Mouse (Mus musculus) neural tube, embryonic 10.5 days (tissue): ENCODE data around the gene Dpp9.

Experiments used
- DNase-seq: peaks from one replicate; pipeline ENCODE4 v3.0.0-alpha.2; 2017; ENCODE audit warnings: low spot score; ENCODE audit errors: extremely low spot score

Gene Dpp9

GRCm38 (mm10) chr17:56183658-56184103, 35.0 kb downstream of the Dpp9 start, which contains the start of gene Mydgf:
Gene Mydgf (minus strand): TSS chr17:56183920.
- peak; percentile 92 for DNase-seq

GRCm38 (mm10) chr17:56182975-56183657, 35.6 kb downstream of the Dpp9 start:
- DNase-seq: peak; percentile 24

GRCm38 (mm10) chr17:56175416-56175815, 43.3 kb downstream of the Dpp9 start:
- DNase-seq: no peak

- no peak for DNase-seq
Measured at GRCm38 (mm10) chr17:56173401-56174046, 45.2 kb downstream of the Dpp9 start.

- DNase-seq: no peak
Measured at GRCm38 (mm10) chr17:56171881-56172280, 46.8 kb downstream of the Dpp9 start.

- no peak for DNase-seq
Measured at GRCm38 (mm10) chr17:56171456-56171855, 47.2 kb downstream of the Dpp9 start.

- DNase-seq: peak; percentile 44
Measured at GRCm38 (mm10) chr17:56170636-56171035, 48.1 kb downstream of the Dpp9 start.

- DNase-seq: no peak
Measured at GRCm38 (mm10) chr17:56169830-56170229, 48.9 kb downstream of the Dpp9 start.

- DNase-seq: no peak
Measured at GRCm38 (mm10) chr17:56165671-56166070, 53.0 kb downstream of the Dpp9 start.

GRCm38 (mm10) chr17:56164510-56164909, 54.2 kb downstream of the Dpp9 start:
- DNase-seq: no peak

GRCm38 (mm10) chr17:56163523-56164102, 55.1 kb downstream of the Dpp9 start:
- no peak for DNase-seq

- peak; percentile 92 for DNase-seq
Measured at GRCm38 (mm10) chr17:56162231-56162774, 56.4 kb downstream of the Dpp9 start, which contains the start of gene Tnfaip8l1. Gene Tnfaip8l1 (plus strand): TSS chr17:56162477.

- DNase-seq: peak; percentile 77
Measured at GRCm38 (mm10) chr17:56159729-56160128, 59.0 kb downstream of the Dpp9 start.

- no peak for DNase-seq
Measured at GRCm38 (mm10) chr17:56153643-56154042, 65.1 kb downstream of the Dpp9 start.

GRCm38 (mm10) chr17:56149897-56150296, 68.8 kb downstream of the Dpp9 start:
- DNase-seq: no peak

GRCm38 (mm10) chr17:56148790-56149618, 69.7 kb downstream of the Dpp9 start:
- DNase-seq: no peak

GRCm38 (mm10) chr17:56148280-56148679, 70.4 kb downstream of the Dpp9 start:
- DNase-seq: no peak

GRCm38 (mm10) chr17:56147420-56147819, 71.3 kb downstream of the Dpp9 start:
- no peak for DNase-seq

- DNase-seq: no peak
Measured at GRCm38 (mm10) chr17:56146131-56146530, 72.6 kb downstream of the Dpp9 start.

GRCm38 (mm10) chr17:56144546-56144945, 74.2 kb downstream of the Dpp9 start:
- no peak for DNase-seq
